Mouse (Mus musculus) lung, postnatal 0 days (tissue): ENCODE measurements around the gene Atp6v0a1. TPM values are rescaled to one million over a fixed set of nuclear protein-coding genes. Genes with fewer than 3 reads are reported as not detected.

ENCODE experiments used
- ATAC-seq: fragments of 200-750 bp; cut with Nextera tagmentation; 2 replicates; pipeline ENCODE4 v1.8.0; 2017; ENCODE audit warnings: moderate library complexity
- DNase-seq: peaks from one replicate; pipeline ENCODE4 v3.0.0-alpha.2; 2016; ENCODE audit warnings: low spot score
- H3K27ac ChIP-seq: fragments of 300-500 bp; sonication (generic); 2 replicates; pipeline ENCODE4 v1.5.1; 2014; ENCODE audit warnings: antibody characterized with exemption, mild to moderate bottlenecking, low read length, mixed read lengths
- H3K27me3 ChIP-seq: fragments of 300-500 bp; sonication (generic); replicated peaks from 2 replicates; pipeline ENCODE4 v1.6.1; 2014; ENCODE audit warnings: low read length, mixed read lengths; ENCODE audit not compliant: insufficient read depth
- H3K36me3 ChIP-seq: fragments of 300-500 bp; sonication (generic); 2 replicates; pipeline ENCODE4 v1.6.1; 2014; ENCODE audit warnings: low read length, mixed read lengths; ENCODE audit not compliant: insufficient read depth
- H3K4me1 ChIP-seq: fragments of 300-500 bp; sonication (generic); 2 replicates; pipeline ENCODE4 v1.6.1; 2014; ENCODE audit warnings: antibody characterized with exemption, low read depth, low read length, mixed read lengths; ENCODE audit not compliant: insufficient read depth
- H3K4me2 ChIP-seq: fragments of 300-500 bp; sonication (generic); replicated peaks from 2 replicates; pipeline ENCODE4 v1.6.1; 2014; ENCODE audit warnings: low read depth, mild to moderate bottlenecking, low read length, moderate library complexity, mixed read lengths
- H3K4me3 ChIP-seq: fragments of 300-500 bp; sonication (generic); 2 replicates; pipeline ENCODE4 v1.5.1; 2014; ENCODE audit warnings: low read depth, low read length
- H3K9ac ChIP-seq: fragments of 300-500 bp; sonication (generic); replicated peaks from 2 replicates; pipeline ENCODE4 v1.6.1; 2014; ENCODE audit warnings: low read depth, mild to moderate bottlenecking
- H3K9me3 ChIP-seq: fragments of 300-500 bp; sonication (generic); 2 replicates; pipeline ENCODE4 v1.6.1; 2016; ENCODE audit warnings: low read length, mixed read lengths
- CTCF ChIP-seq: IDR thresholded peaks from 2 replicates; pipeline ENCODE4 v1.5.1; 2016; ENCODE audit warnings: antibody characterized with exemption, mild to moderate bottlenecking
- EP300 ChIP-seq: IDR thresholded peaks from 2 replicates; pipeline ENCODE4 v1.6.1; 2016; ENCODE audit warnings: antibody characterized with exemption, mild to moderate bottlenecking, control low read depth
- WGBS: fragments of 180-500 bp; shearing (Covaris S2); extraction: QIAGEN DNeasy Blood & Tissue Kit; methylation state at CpG from one replicate; pipeline ENCODE4 v1.1.7; 2014; 5-methylcytosine and 5-hydroxymethylcytosine counted together
- polyA plus RNA-seq: library from polyadenylated mRNA; unstranded; fragments of >200 nt; fragmentation: Nextera tagmentation; extraction: Ambion mirVana; gene quantifications from 2 replicates; pipeline ENCODE4 v1.2.1, GENCODE M21; 2015

Gene Atp6v0a1
- polyA plus RNA-seq, result 51.3 and 57.2 TPM in 2 replicates

GRCm38 (mm10) chr11:101009046-101009887 is at the start of gene Atp6v0a1:
TSS of gene Atp6v0a1 (plus strand) at chr11:101009452.
- WGBS, result 2% methylated on average over 43 of the region's 44 CpGs
- no peaks in the 10 kb centered on the region; the same call in 1 of the 2 replicates for H3K4me1 ChIP-seq
- no peak for TF ChIP-seq EP300
- TF ChIP-seq CTCF, result no peak
- no peaks in the 10 kb centered on the region for H3K9me3 ChIP-seq
- peak within 1 kb of the TSS; percentile 68 for H3K4me2 ChIP-seq
- H3K36me3 ChIP-seq, result 0 out of 2 replicates have a peak, but pooled peaks cover 7% of the 10 kb centered on the region
- peak within 1 kb of the TSS; percentile 94 for H3K27ac ChIP-seq
- DNase-seq, result peak; percentile 98
- peak; percentile 99 for ATAC-seq
- H3K27me3 ChIP-seq, result no peaks in the 10 kb centered on the region
- peak within 1 kb of the TSS; percentile 77 for H3K4me3 ChIP-seq
- H3K9ac ChIP-seq, result peak within 1 kb of the TSS; percentile 69

DNA sequence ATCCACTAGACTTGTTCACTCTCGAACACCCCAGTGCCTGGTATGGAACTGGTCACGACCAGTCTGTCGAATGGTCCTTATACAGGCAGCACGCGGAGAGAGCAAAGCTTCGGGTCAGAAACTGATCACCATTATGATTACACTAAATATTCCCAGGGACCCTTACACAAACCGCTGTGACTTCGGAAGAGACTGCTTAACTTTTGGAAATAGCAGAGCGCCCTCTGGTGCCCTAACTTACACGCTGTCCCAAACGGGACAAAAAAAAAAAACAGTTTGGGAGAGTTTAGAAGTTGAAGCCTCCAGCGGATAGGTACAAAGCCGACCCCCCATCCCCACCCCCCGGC is 49.8 kb upstream of the Atp6v0a1 start:
- Histone ChIP-seq H3K27ac (peak overlapping the region; percentile 82), H3K36me3 (peaks cover 14% of the 10 kb centered on the region; the same call in 1 of the 2 replicates), H3K4me2 (peak overlapping the region; percentile 39), H3K9me3 (no peaks in the 10 kb centered on the region), H3K27me3 (no peaks in the 10 kb centered on the region), H3K4me3 (no peak overlapping the region; the same call in 1 of the 2 replicates), H3K9ac (peak overlapping the region; percentile 19; the same call in 1 of the 2 replicates), H3K4me1 (peaks cover 34% of the 10 kb centered on the region)
- ATAC-seq (no peak), DNase-seq (peak; percentile 88)
- WGBS, result 5% methylated on average over 14 of the region's 14 CpGs
- TF ChIP-seq EP300 (no peak), CTCF (peak; percentile 75)

DNA sequence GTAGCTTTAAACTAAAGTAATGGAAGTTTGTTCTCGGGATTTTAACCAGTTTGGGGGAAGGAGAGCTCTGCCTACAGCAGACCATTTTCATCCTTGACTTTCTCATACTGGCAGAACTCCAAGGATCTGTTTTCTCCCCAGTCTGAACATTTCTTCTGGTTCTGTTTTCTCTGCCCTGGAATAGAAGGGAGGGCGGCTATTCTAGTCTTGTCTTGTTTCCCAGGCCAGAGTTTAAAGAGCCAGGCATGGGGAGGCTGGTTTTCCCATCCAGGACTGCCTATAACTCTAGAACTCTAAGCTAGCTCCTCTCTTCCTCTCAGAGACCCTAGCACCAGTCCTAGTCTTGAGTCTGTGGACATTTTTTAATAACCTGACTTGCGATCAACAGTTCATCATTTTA is 49.4 kb upstream of the Atp6v0a1 start:
- Histone ChIP-seq H3K27me3 (no peaks in the 10 kb centered on the region), H3K9ac (peak overlapping the region; percentile 19; the same call in 1 of the 2 replicates), H3K4me3 (0 out of 2 replicates have a peak overlapping the region, but pooled peaks have one; percentile 3), H3K9me3 (no peaks in the 10 kb centered on the region), H3K4me1 (peaks cover 34% of the 10 kb centered on the region), H3K36me3 (peaks cover 14% of the 10 kb centered on the region; the same call in 1 of the 2 replicates), H3K4me2 (peak overlapping the region; percentile 39), H3K27ac (peak overlapping the region; percentile 82)
- 25% methylated on average over 3 of the region's 3 CpGs for WGBS
- DNase-seq (peak; percentile 62), ATAC-seq (no peak)
- TF ChIP-seq EP300, result no peak
- TF ChIP-seq CTCF, result no peak

GRCm38 (mm10) chr11:100960540-100960939 is 48.7 kb upstream of the Atp6v0a1 start:
- TF ChIP-seq EP300, result peak; percentile 87
- TF ChIP-seq CTCF, result no peak
- Histone ChIP-seq H3K4me2 (peak overlapping the region; percentile 39; the same call in 1 of the 2 replicates), H3K9ac (no peak overlapping the region), H3K27me3 (no peaks in the 10 kb centered on the region), H3K4me3 (no peak overlapping the region), H3K27ac (peak overlapping the region; percentile 82), H3K4me1 (peaks cover 39% of the 10 kb centered on the region), H3K36me3 (peaks cover 14% of the 10 kb centered on the region; the same call in 1 of the 2 replicates), H3K9me3 (no peaks in the 10 kb centered on the region)
- 14% methylated on average over 6 of the region's 6 CpGs for WGBS
- ATAC-seq (peak; percentile 62), DNase-seq (peak; percentile 80)

DNA sequence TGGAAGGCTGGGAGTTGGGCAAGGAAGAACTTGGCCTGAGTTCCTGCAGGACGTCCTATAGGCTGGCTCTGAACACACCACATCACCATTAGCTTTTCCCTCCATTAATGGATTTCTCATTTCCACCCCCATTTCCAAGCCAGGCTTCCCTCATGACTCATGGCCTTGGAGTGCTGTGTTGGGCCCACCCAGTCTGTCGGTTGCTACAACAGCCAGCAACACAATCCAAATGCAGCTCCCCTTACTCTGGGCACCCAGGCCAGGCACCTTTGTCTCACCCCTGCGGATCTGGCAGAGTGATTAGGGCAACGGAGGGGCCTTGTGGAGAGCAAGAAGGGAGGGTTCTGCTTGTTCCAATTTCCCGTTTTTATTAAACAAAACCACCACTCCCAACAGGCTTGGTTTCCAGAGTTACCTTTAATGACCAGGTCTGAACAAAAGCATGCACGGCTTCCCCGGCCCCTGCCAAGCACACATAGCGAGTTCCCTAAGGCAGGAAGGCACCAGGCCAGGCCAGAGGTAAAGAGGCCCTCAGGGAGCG is 46.8 kb upstream of the Atp6v0a1 start:
- Histone ChIP-seq H3K36me3 (peaks cover 14% of the 10 kb centered on the region; the same call in 1 of the 2 replicates), H3K9me3 (no peaks in the 10 kb centered on the region), H3K9ac (0 out of 2 replicates have a peak overlapping the region, but pooled peaks have one; percentile 27), H3K4me3 (no peak overlapping the region), H3K4me1 (peaks cover 49% of the 10 kb centered on the region), H3K27ac (peak overlapping the region; percentile 90), H3K27me3 (no peaks in the 10 kb centered on the region), H3K4me2 (peak overlapping the region; percentile 25)
- ATAC-seq (peak; percentile 83), DNase-seq (peak; percentile 91)
- TF ChIP-seq EP300, result peak; percentile 88
- no peak for TF ChIP-seq CTCF
- WGBS, result 27% methylated on average over 9 of the region's 9 CpGs

- Histone ChIP-seq H3K9ac (no peak overlapping the region), H3K36me3 (peaks cover 5% of the 10 kb centered on the region; the same call in 1 of the 2 replicates)
Observed at GRCm38 (mm10) chr11:100963647-100964046, 45.6 kb upstream of the Atp6v0a1 start.

More at GRCm38 (mm10) chr11:100963647-100964046, 45.6 kb upstream of the Atp6v0a1 start:
- Histone ChIP-seq H3K4me1 (peaks cover 49% of the 10 kb centered on the region), H3K27me3 (no peaks in the 10 kb centered on the region), H3K4me3 (no peak overlapping the region), H3K27ac (peak overlapping the region; percentile 90), H3K4me2 (peak overlapping the region; percentile 25; the same call in 1 of the 2 replicates), H3K9me3 (no peaks in the 10 kb centered on the region)
- 39% methylated on average over 9 of the region's 9 CpGs for WGBS
- peak; percentile 73 for DNase-seq
- TF ChIP-seq CTCF (no peak), EP300 (no peak)
- ATAC-seq, result peak; percentile 14; the same call in 1 of the 2 replicates
